Mouse (Mus musculus): ENCODE results near the gene Dynll2.

DNA sequence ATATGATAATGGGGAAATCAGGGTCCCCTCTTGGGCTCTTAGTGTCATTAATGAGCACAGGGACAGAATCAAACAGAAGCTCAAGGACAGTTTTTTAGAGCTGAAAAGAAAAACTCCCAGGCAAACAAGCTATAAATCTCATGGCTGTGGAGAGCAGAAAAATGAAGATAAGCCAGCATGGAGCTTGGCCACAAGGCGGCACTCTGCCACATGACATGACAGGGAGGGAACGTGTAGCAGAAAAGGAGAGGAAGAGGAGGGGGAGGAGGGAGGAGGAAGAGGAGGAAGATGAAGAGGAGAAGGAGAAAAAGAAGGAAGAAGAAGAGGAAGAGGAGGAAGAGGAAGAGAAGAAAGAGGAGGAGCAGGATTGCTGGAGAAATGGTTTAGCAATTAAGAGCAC lies 37.3 kb downstream of the Dynll2 start:
- no peak for TF ChIP-seq SRF (IDR thresholded peaks at IDR 0.05; ENCODE audit: control insufficient read depth, insufficient read length, low read depth)
- no peak for TF ChIP-seq POLR2A (IDR thresholded peaks at IDR 0.05; ENCODE audit: insufficient read length, low read depth)
- TF ChIP-seq MAX (IDR thresholded peaks at IDR 0.05; ENCODE audit: low read depth) = no peak
- TF ChIP-seq E2F4 (IDR thresholded peaks at IDR 0.05; ENCODE audit: insufficient read depth) = no peak
